Mouse (Mus musculus): ENCODE data around the gene Mfsd4a. TPM values are rescaled to one million over a fixed set of nuclear protein-coding genes. Genes with fewer than 3 reads are reported as not detected.

Gene Mfsd4a
- total RNA-seq, 2 experiments from 2014 or later = 73.9 to 77.9 TPM

GRCm38 (mm10) chr1:132007282-132007815 lies 60.5 kb downstream of the Mfsd4a start, which contains the start of gene Elk4:
Elk4 (plus strand) TSS chr1:132007607.
- peak within 1 kb of the TSS; percentile 94 for H3K27ac ChIP-seq
- 0 out of 2 replicates have a peak, but pooled peaks have one; percentile 2 for TF ChIP-seq CTCF (conservative IDR thresholded peaks at IDR 0.05)

GRCm38 (mm10) chr1:132006721-132007120 lies 61.1 kb downstream of the Mfsd4a start:
- DNase-seq (ENCODE audit: low spot score in 2 of 2) = no peak
- peak overlapping the region; percentile 94 for H3K27ac ChIP-seq
- H3K4me3 ChIP-seq = peak overlapping the region; percentile 94
- 0 out of 2 replicates have a peak, but pooled peaks have one; percentile 12 for TF ChIP-seq CTCF (conservative IDR thresholded peaks at IDR 0.05)

More at GRCm38 (mm10) chr1:132007282-132007815, 60.5 kb downstream of the Mfsd4a start, which contains the start of gene Elk4:
- peak; percentile 84 to 87 for DNase-seq (ENCODE audit: low spot score in 2 of 2)
- H3K4me3 ChIP-seq = peak within 1 kb of the TSS; percentile 94

- TF ChIP-seq CTCF (conservative IDR thresholded peaks at IDR 0.05) = no peak
- no peak overlapping the region for H3K4me3 ChIP-seq
- DNase-seq (ENCODE audit: low spot score in 2 of 2) = no peak
- no peak overlapping the region for H3K27ac ChIP-seq
Measured at GRCm38 (mm10) chr1:132006046-132006445, 61.8 kb downstream of the Mfsd4a start.

- DNase-seq (ENCODE audit: low spot score in 2 of 2) = no peak
- H3K4me3 ChIP-seq = no peak overlapping the region
- TF ChIP-seq CTCF (conservative IDR thresholded peaks at IDR 0.05) = no peak
Measured at GRCm38 (mm10) chr1:132005466-132005865, 62.4 kb downstream of the Mfsd4a start.

GRCm38 (mm10) chr1:132004574-132005180 lies 63.2 kb downstream of the Mfsd4a start:
- Histone ChIP-seq H3K27ac (no peak overlapping the region), H3K4me3 (no peak overlapping the region)
- TF ChIP-seq CTCF (conservative IDR thresholded peaks at IDR 0.05) = no peak
- DNase-seq (ENCODE audit: low spot score in 2 of 2) = no peak

More at GRCm38 (mm10) chr1:132005466-132005865, 62.4 kb downstream of the Mfsd4a start:
- H3K27ac ChIP-seq = no peak overlapping the region

- no peak for DNase-seq (ENCODE audit: low spot score in 2 of 2)
- no peak for TF ChIP-seq CTCF (conservative IDR thresholded peaks at IDR 0.05)
- Histone ChIP-seq H3K4me3 (no peak overlapping the region), H3K27ac (no peak overlapping the region)
Measured at GRCm38 (mm10) chr1:132003817-132004216, 64.0 kb downstream of the Mfsd4a start.

GRCm38 (mm10) chr1:132003111-132003510 lies 64.8 kb downstream of the Mfsd4a start:
- DNase-seq (ENCODE audit: low spot score in 2 of 2) = no peak
- H3K27ac ChIP-seq = no peak overlapping the region
- no peak overlapping the region for H3K4me3 ChIP-seq
- no peak for TF ChIP-seq CTCF (conservative IDR thresholded peaks at IDR 0.05)

GRCm38 (mm10) chr1:132001880-132002330 lies 66.0 kb downstream of the Mfsd4a start:
- Histone ChIP-seq H3K4me3 (no peak overlapping the region), H3K27ac (no peak overlapping the region)
- TF ChIP-seq CTCF (conservative IDR thresholded peaks at IDR 0.05) = no peak
- no peak for DNase-seq (ENCODE audit: low spot score in 2 of 2)

- H3K27ac ChIP-seq = no peak overlapping the region
- no peak for DNase-seq (ENCODE audit: low spot score in 2 of 2)
- peak; percentile 73 for TF ChIP-seq CTCF (conservative IDR thresholded peaks at IDR 0.05)
- H3K4me3 ChIP-seq = no peak overlapping the region
Measured at GRCm38 (mm10) chr1:132000506-132000905, 67.4 kb downstream of the Mfsd4a start.

GRCm38 (mm10) chr1:131995062-131995461 lies 72.8 kb downstream of the Mfsd4a start:
- Histone ChIP-seq H3K27ac (no peak overlapping the region), H3K4me3 (no peak overlapping the region)
- peak in 1 of 2 experiments; percentile 64 for DNase-seq (ENCODE audit: low spot score in 2 of 2)
- peak; percentile 89 for TF ChIP-seq CTCF (conservative IDR thresholded peaks at IDR 0.05)

- Histone ChIP-seq H3K27ac (no peak overlapping the region), H3K4me3 (no peak overlapping the region)
- TF ChIP-seq CTCF (conservative IDR thresholded peaks at IDR 0.05) = no peak
- no peak for DNase-seq (ENCODE audit: low spot score in 2 of 2)
Measured at GRCm38 (mm10) chr1:131993169-131994040, 74.5 kb downstream of the Mfsd4a start.

- no peak overlapping the region for H3K4me3 ChIP-seq
- no peak overlapping the region for H3K27ac ChIP-seq
- DNase-seq (ENCODE audit: low spot score in 2 of 2) = no peak
- no peak for TF ChIP-seq CTCF (conservative IDR thresholded peaks at IDR 0.05)
Measured at GRCm38 (mm10) chr1:131992561-131993001, 75.3 kb downstream of the Mfsd4a start.

All from layer of hippocampus, adult 2 months (tissue).